Mouse (Mus musculus) left cerebral cortex, postnatal 25 days (tissue): ENCODE results near the gene Cep72. TPM values are rescaled to one million over a fixed set of nuclear protein-coding genes. Genes with fewer than 3 reads are reported as not detected.
"Not testable (repeated sequence)": the region's sequence is repeated elsewhere in the genome, so short reads cannot be mapped to it uniquely, and the experiment has no call there.

ENCODE experiments used
- DNase-seq, 2 experiments: peaks; one replicate each; pipeline ENCODE4 v3.0.0; 2022; ENCODE audit warnings: low spot score in 2 of 2, mixed read lengths in 1 of 2
- intact Hi-C: fragments of 180-260 bp; cut with DNase I; formaldehyde crosslinking; loops from one replicate; pipeline ENCODE4 v1.15.1; 2025
- total RNA-seq, 2 experiments: library from RNA; stranded (reverse); gene quantifications; 2 replicates each; pipeline ENCODE4 v1.2.3; 2021

Cep72 gene
- total RNA-seq: 1 to 10 TPM; 1.1 to 2.1 TPM

DNA sequence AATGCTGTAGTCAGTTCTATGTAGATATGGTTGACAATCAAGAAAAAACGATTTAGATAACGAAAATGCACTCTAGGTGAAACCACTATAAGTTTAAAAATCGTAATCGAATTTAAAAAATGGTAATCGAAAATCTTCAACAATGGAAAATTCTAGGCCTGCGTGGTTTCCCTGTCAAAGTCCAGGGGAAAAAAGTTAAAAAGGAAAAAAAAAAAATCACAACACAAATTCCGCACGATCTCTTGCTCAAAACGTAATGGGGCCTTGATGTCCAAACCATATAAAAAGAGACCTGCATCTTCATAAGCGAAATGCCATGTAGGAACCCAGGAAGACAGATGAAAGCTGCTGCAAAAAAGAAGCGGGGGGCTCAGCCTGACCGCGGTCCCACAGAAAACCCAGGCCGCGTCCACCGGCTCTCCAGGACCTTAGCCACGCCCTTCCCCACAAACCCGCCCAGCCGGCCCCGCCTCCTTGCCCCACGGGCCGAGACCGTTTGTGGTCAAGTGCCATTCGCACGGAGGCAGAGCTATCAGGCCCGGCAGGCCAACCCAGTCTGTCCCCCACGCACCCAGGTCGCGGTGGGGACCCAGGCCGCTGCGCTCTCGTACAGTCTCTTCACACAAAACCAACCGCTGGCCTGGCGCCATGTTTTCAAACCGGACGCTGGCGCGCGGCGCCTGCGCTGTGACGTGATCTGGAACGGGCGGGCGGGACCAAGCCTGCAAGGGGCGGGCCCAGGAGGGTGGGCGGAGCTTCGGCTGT is at the start of gene Cep72:
Gene Cep72, minus strand, starts transcription at position 687 of the 765 bp plus-strand sequence.
- intact Hi-C loops: no loop called here
- peak; percentile 82 to 85 for DNase-seq

DNA sequence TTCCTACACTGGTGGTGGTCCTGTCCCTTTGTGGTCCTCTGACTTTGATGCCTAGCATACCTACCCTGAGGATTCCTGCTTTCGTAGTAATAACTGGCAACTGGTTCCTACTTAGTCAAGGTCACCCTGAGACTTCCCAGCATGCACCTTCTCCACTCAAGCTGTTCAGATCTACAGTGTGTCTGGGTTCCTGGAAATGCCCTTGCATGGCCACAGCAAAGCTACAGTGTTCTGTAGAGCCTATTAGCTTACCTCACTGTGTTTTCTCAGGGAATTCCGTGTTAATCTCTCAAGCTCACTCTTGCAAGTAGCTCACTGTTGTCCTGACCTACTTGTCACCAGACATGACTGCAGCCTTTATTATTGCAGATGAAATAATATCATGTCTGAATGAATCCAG is 45.3 kb upstream of the Cep72 start:
- intact Hi-C loops: no loop called here
- DNase-seq: no peak

DNA sequence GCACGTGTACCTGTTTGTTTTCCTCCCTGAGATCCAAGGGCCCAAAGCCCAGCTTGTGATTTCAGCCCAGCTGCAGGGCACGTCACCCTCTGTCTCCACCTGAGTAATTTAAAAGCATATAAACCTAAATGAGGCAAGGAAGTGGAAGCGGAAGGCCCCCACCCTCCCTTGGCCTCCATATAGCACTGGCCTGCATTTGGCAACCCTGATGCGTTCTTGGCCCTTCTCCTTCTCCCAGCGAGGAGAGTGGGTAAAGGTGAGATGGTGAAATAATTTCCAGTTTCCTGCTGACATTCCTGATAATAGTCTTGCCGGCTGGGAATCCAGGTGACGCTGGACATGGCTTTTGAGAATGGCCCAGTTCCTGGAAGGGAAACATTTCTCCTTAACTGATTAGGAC is 42.3 kb upstream of the Cep72 start:
- DNase-seq: no peak
- intact Hi-C loops: no loop called here

DNA sequence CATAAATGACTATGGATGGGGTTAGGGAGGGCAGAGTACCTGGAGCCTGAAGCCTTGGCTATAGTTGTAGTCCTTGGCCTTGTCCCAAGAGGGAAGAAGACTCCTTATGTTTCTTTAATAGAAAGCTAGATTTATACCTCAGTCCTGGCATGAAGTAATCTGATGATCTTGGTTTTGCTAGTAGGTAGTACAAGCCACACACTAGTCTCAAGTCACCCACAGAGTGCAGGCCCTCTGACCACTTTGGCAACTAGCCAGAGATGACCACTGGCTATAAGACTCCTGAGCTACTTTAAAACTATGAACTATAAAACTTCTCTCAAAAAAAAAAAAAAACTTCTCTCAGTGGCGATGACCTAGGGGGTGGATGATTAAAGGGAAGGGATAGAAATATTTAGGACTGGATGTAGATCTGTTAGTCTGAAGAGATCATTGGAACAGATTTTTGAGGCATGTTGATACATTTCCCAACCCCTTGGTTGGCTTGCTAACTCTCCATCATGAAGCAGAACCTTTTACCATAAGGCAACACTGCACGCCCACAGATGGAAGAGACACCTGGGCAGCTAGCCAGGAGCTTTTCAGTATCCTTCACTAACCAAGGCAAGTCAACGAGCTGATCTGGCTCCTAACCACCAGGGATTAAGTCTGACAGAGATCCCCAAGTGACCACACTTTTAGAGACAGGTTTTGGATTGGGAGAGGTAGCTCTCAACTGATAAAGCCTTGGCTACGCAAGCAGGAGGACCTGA is 40.9 kb upstream of the Cep72 start:
- intact Hi-C loops: no loop called here
- DNase-seq: no peak

DNA sequence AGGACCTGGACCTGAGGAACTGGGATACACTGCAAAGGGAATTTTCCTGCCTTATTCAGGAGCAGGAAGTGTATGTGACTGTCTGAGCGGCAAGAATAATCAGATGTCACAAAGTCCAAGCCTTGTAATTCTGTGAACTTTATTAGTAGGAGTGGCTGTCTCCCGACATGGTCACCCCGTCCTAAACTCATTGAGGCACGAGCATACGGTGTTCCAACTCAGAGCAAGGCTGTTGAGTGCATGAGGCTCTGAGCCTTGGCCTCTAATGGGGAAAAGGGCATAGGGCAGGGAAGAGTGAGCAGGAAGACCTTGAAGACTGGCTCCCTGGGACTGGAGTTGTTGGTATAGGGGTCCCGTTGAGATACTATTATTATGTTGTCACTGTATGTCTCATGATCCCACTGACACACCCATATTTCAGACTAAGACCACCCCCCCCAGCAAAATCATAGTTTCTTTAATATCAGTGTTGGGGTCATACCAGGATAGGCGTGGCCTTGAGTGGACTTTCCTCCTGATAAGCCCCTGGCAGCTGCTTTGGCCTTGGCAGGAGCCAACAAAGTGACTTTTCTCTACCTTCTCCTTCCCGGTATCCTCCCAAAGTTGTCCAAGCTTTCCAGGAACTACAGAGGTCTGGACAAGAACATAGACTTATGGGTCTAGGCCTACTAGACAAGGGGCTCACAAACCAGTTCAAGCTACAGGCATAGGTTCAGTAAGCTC is 40.2 kb upstream of the Cep72 start:
- intact Hi-C loops: no loop called here
- no peak for DNase-seq

DNA sequence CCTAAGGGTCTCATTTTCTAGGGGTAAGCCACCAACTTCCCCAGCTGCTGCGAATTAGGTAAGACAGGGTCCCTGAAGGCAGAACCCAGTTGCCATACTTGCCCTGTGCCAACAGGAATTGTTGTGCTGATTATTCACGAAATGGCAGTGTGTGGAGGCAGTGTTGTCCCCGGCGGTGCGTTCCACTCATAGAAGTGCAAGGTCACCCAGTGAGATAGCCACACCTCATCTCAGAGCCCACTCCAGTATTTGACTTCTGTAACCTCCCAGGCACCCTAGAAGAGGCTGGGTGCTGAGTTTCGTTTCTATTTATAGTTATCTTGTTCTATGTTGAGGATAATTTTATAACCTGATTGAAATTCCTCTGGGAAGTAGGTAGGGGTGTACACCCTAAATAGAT is 36.8 kb upstream of the Cep72 start:
- intact Hi-C loops: loop anchor here (5.0 kb wide), 1 partner anchor 68 kb away; no protein-coding TSS in a partner anchor
- DNase-seq: no peak

DNA sequence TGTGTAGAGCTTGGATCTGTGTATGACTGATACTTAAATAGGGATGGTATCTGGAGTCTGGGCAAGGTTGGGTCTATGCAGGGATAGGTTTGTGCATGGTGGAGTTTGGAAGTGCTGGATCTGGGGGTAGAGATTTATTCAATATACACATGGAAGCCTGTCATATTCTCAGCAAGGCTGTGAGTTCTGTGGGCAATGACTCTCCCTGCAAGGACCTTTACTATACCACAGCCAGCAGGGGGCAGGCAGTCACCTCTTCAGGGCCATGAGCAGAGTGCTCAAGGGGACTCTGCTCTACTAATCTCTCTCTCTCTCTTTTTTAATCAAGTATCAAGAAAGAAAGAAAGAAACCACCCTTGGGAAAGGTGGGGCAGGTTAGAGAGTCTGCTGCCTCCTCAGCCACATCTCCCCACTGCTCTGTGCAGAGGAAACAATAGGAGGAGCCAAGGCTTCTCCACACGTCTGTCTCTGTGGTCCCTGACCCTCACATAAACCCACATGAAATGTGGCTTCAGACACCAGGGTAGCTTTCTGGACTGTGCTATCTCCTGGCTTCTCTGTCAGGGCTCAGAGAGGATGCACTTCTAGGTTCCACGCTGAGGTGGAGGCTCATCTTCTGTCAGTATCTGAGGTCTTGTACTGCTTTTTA is 34.7 kb upstream of the Cep72 start:
- intact Hi-C loops: loop anchor here (1.0 to 5.0 kb wide), 2 partner anchors 70 to 204 kb away; no protein-coding TSS in a partner anchor
- DNase-seq: peak; percentile 51 to 68

DNA sequence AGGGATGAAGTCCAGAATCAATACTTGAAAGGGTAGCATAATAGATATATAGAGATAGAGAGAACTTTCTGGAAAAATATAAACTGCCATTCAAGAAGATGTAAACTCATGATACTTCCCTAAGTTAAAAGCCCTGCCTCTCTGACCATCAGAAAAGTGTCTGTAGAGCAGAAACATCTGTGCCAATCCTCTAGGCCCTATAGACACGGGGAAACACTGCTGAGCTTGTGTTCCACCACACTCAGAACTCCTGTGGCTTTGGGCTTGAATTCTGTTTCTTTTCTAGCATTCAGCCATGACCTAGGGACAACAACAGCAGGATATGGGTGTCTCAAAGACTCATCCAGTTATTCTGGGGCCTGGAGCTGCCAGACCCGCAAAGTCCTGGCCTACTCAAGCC is 33.8 kb upstream of the Cep72 start:
- DNase-seq: no peak
- intact Hi-C loops: loop anchor here (1.0 to 5.0 kb wide), 2 partner anchors 71 to 205 kb away; no protein-coding TSS in a partner anchor

DNA sequence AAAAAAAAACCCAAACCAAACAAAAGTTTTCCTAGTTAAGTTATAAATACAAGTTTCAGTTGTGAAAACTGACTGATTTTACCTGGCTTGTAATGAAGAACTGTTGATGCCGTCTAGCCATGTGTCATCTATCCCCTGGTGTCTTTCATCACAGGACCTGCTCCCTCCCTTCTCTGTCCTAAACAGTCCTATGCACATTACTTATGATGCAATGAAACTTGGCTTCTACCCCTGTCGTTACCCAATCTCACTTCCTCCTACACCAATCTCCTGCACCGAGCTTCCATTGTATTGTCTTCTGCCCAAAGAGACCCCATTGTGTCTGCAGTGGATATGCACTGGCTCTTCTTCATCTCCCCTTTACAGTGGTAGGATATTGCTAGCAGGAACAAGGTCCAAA is 28.2 kb upstream of the Cep72 start:
- intact Hi-C loops: no loop called here
- no peak for DNase-seq

DNA sequence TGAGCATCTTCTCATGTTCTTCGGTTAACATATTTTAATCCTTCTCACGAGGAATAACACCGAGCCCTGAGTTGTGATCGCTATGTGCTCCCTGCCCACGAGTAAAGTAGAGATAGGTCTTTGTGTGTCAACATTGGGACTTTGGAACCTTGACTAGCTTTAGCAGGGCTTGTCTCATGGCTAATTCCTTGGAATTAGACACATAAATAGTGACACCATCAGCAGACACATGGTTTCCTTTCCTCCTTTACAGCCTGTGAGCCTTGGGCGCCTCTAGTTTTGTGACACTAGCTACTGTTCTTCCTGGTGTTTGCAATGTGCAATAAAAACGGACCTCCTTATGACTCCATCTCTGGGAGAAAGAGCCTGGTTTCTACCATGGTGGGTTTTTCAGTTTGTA is 11.3 kb upstream of the Cep72 start:
- DNase-seq: no peak
- intact Hi-C loops: no loop called here

DNA sequence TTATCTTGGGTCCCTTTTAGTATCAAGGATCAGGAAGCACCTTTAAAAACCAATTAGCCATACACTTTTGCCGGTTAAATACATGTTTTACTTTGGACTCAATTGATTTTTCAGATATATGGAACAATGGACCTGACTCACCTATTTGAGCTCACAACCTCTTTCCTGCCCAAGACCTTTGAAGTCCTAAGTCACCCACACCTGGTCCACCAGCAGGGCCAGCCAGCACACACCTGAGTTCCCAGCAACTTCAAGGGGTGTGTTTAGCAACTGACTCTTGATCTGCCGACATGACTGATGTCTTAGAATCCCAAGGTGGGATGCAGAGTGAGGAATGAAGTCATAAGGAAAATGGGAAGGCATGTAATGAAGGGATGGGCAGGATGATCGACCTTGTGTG is 9.6 kb upstream of the Cep72 start:
- DNase-seq: no peak
- intact Hi-C loops: no loop called here

DNA sequence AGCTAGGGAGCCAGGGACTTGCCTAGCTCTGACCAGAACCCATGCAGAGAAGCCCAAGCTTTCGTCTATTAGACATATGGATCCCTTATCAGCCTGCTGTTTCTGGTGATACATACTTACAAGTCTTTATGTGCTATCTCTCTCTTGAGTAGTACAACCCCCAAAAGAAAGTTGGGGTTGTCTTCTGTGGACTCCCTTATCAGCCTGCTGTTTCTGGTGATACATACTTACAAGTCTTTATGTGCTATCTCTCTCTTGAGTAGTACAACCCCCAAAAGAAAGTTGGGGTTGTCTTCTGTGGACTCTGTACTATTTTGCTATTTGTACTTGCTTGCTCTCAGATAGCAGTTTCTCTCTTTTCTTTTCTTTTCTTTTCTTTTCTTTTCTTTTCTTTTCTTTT is 9.1 kb upstream of the Cep72 start:
- intact Hi-C loops: not testable (repeated sequence)

DNA sequence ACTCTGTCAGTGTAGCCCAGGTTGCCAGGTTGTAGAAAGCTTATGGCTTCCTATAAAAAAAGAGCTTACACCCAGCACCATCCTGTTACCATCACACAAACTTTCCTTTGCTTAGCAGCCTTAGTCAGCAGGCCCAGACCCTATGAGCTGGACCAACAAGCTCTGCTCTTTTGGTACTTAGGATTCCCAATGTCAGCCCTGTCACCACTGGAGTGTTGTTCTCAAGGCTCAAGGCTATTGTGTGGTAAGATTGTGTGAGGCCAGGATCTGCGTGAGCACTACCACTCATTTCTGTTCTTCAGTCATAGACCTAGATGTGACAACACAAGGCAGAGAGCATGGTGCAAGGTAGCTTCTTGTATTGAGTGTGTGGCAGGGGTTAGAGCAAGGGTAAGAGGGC is 4.5 kb upstream of the Cep72 start:
- DNase-seq: no peak
- intact Hi-C loops: no loop called here

More for the DNA sequence above, 9.1 kb upstream of the Cep72 start:
- DNase-seq: not testable (repeated sequence)

DNA sequence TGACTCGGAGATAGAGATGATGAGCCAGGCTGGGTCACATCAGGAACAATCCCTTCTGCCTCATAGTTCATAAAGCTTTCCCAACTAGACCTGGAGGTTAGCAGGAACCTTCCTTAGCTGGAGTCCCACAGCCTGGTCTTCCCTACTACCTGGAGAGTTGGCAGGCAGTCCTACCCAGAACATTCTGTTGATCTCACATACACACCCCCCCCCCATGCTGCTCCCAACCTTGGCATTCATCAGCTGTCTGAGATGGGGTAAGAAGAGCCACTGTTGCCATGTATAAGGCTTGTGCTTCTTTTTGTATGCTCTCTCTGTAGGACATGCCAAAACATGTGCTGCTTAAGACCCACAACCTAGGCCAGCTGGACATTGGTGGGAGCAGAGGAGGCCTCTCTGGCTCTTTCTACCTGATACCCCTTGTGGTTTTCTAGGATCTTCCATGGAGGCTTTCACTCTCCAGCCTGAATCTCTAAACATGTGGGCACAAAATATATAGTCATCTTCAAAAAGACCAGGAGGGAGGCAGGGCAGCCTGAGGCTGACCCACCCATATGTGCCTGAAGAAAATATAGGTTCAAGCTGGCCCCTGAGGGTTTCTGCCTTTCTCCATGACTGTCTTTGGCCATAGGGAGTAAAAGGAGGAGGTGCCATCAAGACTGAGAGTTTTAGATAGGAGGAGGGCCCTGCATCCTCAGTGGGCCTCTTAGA is 1.4 kb upstream of the Cep72 start:
- intact Hi-C loops: no loop called here
- no peak for DNase-seq

DNA sequence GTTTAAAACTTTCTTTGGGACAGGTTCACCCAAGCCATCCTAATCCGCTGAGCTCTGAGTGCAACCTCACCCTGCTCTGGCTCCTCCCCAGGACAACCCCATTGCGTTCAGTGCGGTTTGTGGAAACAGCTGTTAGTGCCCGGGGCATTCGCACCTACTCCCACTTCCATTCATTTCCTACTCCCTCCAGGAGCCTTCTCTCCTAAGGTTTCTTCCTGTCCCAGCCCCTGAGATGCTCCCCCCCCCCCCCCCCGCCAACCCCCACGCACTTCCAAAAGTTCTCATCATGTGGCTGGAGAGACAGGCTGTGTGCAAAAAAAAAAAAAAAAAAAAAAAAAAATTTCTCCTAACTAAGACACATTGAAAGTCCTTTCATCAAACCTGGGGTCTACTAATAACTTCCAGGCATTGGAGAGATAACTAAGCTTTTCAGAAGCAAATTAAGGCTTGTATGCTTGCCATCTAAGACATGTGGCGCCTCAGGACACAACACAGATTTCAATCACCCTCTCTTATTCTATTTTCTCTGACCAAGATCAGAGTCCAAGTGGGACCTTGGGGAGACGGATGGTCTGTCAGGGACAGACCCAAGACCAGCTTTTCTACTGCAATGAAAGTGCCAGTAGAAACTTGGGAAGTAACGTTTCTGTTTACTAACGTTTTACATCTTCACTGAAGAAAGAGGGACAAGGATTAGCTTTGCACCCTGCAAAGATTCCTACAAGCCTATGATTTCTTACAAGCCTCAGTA is 454 bp upstream of the Cep72 start:
- intact Hi-C loops: no loop called here
- no peak for DNase-seq

DNA sequence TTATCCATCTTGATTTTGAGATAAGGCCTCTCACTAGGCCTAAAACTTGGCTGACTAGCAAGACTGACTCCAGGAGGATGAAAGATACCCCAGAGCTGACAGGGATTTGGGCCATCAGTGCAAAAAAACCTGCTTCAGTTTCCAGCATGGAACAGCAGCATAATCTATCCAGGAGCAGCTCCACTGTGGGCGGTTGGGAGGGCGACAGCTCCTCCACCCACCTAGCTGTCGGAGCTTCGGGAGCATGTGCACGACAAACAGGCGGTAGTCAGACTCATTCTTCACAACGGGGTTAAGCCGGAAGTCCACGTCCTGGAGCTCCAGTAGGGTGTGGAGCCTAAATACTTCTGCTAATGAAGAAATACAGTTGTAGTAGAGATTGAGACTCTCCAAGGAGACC is 4.0 kb downstream of the Cep72 start:
- intact Hi-C loops: no loop called here
- DNase-seq: peak in 1 of 2 experiments; percentile 52

DNA sequence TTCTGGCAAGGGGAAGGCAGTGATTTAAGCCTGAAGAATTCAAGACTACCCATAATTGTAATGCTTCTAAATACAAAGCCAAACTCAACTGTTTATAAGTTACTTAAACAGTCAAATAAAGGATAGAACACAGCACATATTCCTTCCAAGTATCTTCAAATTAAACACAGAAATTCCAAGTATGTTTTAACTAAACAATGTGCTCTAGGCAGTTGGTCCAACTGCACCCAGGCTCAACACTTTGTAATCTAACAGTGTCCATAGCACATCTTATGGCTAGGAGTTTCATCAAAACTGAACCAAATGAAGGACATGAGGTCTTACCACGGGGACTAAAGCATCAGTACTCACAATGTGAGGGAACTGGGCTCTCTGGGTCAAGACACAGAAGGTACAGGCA is 5.9 kb downstream of the Cep72 start:
- DNase-seq: no peak
- intact Hi-C loops: no loop called here

DNA sequence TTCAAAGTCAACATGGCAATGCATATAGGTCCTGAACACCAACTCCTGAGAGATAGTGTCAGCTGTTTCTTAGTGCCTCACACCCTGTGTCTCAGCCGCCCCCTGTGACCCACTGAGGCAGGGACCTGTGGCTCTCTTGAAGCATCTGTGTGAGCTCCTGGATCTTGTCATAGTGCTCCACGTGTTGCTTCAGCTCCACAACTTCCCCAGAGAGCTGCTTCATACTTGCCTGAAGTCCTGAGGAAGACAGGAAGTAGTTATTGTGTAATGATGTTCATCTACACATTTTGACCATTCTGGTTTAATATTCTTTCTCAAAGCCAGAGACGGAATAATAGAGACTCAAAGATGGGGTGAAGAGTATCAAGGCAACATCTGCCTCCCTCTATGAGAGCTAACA is 22.2 kb downstream of the Cep72 start:
- intact Hi-C loops: no loop called here

DNA sequence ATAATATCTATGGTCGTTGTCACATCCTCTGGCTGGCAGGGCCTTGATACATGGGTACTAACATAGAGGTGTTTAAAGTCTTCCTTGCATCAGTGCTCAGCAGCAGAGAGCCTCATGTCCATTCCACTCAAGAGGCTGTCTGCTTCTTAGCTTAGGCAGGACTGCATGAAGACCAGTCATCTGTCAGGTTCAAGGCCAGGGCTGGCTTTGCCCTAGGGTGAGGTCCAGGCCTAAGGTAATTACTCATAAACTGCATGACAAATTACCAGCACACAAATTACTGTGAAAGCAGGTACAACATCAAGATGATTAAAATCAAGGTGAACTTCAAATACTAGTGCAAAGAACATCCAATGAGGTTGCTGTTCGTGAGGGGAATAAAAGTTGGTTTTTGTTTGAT is 26.3 kb downstream of the Cep72 start:
- intact Hi-C loops: no loop called here
- no peak for DNase-seq

More for the DNA sequence above, 22.2 kb downstream of the Cep72 start:
- no peak for DNase-seq
